Comparison of ENCODE assay signal across 8 mouse cellular contexts in genomic region chrX:66648911-66649620, GRCm38 (mm10). TPM values are rescaled to one million over a fixed set of nuclear protein-coding genes. Genes with fewer than 3 reads are reported as not detected.
DNase-seq lines count a peak whose midpoint lies in the region; ATAC-seq lines count a peak whose summit lies in the region.

Slitrk2 (plus strand) TSS chrX:66649318.

- peak within 1 kb of the TSS; percentile 55 for H3K4me2 ChIP-seq in hindbrain, embryonic 11.5 days (replicated peaks; ENCODE audit: low read depth, low read length)
- peak within 1 kb of the TSS; percentile 43 for H3K4me2 ChIP-seq in limb, embryonic 11.5 days (ENCODE audit: low read depth, severe bottlenecking)

- no peaks in the 10 kb centered on the region for H3K9me3 ChIP-seq in hindbrain, embryonic 11.5 days (ENCODE audit: control insufficient read depth, low read length)
- H3K9me3 ChIP-seq in limb, embryonic 11.5 days (ENCODE audit: control insufficient read depth, low read length): no peaks in the 10 kb centered on the region

- ATAC-seq in frontal cortex, adult (ENCODE audit: low TSS enrichment): peak; percentile 58
- ATAC-seq in hindbrain, embryonic 11.5 days (ENCODE audit: low FRiP score): peak; percentile 68
- ATAC-seq in limb, embryonic 11.5 days (ENCODE audit: insufficient number of reproducible peaks, low FRiP score, low TSS enrichment, low read depth): no peak

- H3K36me3 ChIP-seq in hindbrain, embryonic 11.5 days (ENCODE audit: control insufficient read depth, insufficient read depth, low read length): no peaks in the 10 kb centered on the region
- H3K36me3 ChIP-seq in limb, embryonic 11.5 days (ENCODE audit: control insufficient read depth, insufficient read depth, low read length): no peaks in the 10 kb centered on the region

- no peaks in the 10 kb centered on the region for H3K4me1 ChIP-seq in hindbrain, embryonic 11.5 days (replicated peaks; ENCODE audit: control insufficient read depth, insufficient read depth, low read length)
- H3K4me1 ChIP-seq in limb, embryonic 11.5 days (ENCODE audit: control insufficient read depth, insufficient read depth, low read length): no peaks in the 10 kb centered on the region

- no peak within 1 kb of the TSS for H3K27ac ChIP-seq in hindbrain, embryonic 11.5 days (ENCODE audit: low read depth, low read length)
- H3K27ac ChIP-seq in limb, embryonic 11.5 days (replicated peaks; ENCODE audit: low read depth, low read length): no peak within 1 kb of the TSS

- 0 out of 2 replicates have a peak within 1 kb of the TSS, but pooled peaks have one; percentile 11 for H3K9ac ChIP-seq in hindbrain, embryonic 11.5 days (ENCODE audit: low read depth, low read length)
- no peak within 1 kb of the TSS for H3K9ac ChIP-seq in limb, embryonic 11.5 days (ENCODE audit: low read length)

- no peaks in the 10 kb centered on the region for H3K27me3 ChIP-seq in hindbrain, embryonic 11.5 days (ENCODE audit: control insufficient read depth, insufficient read depth, low read length)
- 0 out of 2 replicates have a peak, but pooled peaks cover 1% of the 10 kb centered on the region for H3K27me3 ChIP-seq in limb, embryonic 11.5 days (ENCODE audit: control insufficient read depth, insufficient read depth, low read length)

- H3K4me3 ChIP-seq in hindbrain, embryonic 11.5 days (ENCODE audit: low read depth, low read length): peak within 1 kb of the TSS; percentile 33
- peak within 1 kb of the TSS; percentile 15; the same call in 1 of the 2 replicates for H3K4me3 ChIP-seq in limb, embryonic 11.5 days (ENCODE audit: low read depth, low read length)

- no peak for DNase-seq in frontal cortex, postnatal 14 days (ENCODE audit: low spot score in 2 of 2)
- DNase-seq in cerebellum, postnatal 14 days: peak; percentile 66 to 67
- peak; percentile 38 for DNase-seq in hindbrain, embryonic 11.5 days (ENCODE audit: low spot score)
- peak; percentile 30 for DNase-seq in limb, embryonic 11.5 days (ENCODE audit: low spot score)
- DNase-seq in right cerebral cortex, postnatal 4 days: peak; percentile 56
- no peak for DNase-seq in c-Kit-positive CD71-positive TER-119-positive erythroid progenitor cells, embryonic 14.5 days (ENCODE audit: low spot score)
- no peak for DNase-seq in natural killer cell, adult 2 months (ENCODE audit: low spot score in 2 of 2)

- WGBS in hindbrain, embryonic 11.5 days: 8% methylated on average over 23 of the region's 25 CpGs
- 14% methylated on average over 25 of the region's 25 CpGs for WGBS in limb, embryonic 11.5 days

RNA-seq across cellular contexts. Expression of gene Slitrk2, which starts in this region (rescaled TPM):
- 3.3 and 4.3 TPM in 2 replicates for polyA plus RNA-seq in hindbrain, embryonic 11.5 days (2014; fragmentation: Nextera tagmentation; extraction: Ambion mirVana)
- polyA plus RNA-seq in limb, embryonic 11.5 days (2014; fragmentation: Nextera tagmentation; extraction: Ambion mirVana): 1.3 and 1.4 TPM in 2 replicates

Comparison
In these comparisons a context has a peak if more than half of its experiments do, and no peak if none do; other contexts are left out.
1. DNase-seq: peak in cerebellum, postnatal 14 days (2 of 2), hindbrain, embryonic 11.5 days (single experiment), limb, embryonic 11.5 days (single experiment) and right cerebral cortex, postnatal 4 days (single experiment); none in frontal cortex, postnatal 14 days (0 of 2), c-Kit-positive CD71-positive TER-119-positive erythroid progenitor cells, embryonic 14.5 days (single experiment) and natural killer cell, adult 2 months (0 of 2).